Mouse (Mus musculus): ENCODE results near the gene Mrpl4.

The Mrpl4 gene

GRCm38 (mm10) chr9:21002627-21003551 lies at the start of gene Mrpl4:
Mrpl4 (plus strand) TSS chr9:21002738.
- DNase-seq = peak; percentile 89

GRCm38 (mm10) chr9:20956989-20957388 lies 45.5 kb upstream of the Mrpl4 start:
- no peak for DNase-seq

DNA sequence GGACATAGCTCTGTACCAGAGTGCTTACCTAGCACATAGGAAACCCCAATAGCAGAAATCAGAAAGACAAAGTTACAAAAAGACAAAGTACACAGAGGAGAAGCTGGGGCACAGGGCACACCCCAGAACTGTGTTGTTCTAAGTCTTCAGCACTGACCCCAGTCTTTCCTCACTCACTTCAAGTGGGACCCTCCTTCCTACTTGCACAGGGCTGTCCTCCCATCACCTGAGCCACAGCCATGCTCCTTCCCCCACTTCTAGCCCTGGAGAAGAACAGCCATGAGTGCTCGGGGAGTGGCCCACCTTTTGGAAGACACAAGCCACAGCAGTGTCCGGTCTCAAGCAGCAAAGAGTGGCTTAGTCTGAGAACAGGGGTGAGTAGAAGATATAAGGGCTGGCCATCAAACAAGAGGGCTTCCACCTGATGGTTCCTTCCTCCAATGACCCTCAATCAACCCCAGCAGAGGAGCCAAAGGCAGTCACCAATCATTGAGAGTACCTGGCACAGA lies 43.1 kb upstream of the Mrpl4 start, which contains the start of gene Dnmt1:
TSS of gene Dnmt1 (minus strand) at position 459 of the 509 bp plus-strand sequence.
- no peak for DNase-seq

DNA sequence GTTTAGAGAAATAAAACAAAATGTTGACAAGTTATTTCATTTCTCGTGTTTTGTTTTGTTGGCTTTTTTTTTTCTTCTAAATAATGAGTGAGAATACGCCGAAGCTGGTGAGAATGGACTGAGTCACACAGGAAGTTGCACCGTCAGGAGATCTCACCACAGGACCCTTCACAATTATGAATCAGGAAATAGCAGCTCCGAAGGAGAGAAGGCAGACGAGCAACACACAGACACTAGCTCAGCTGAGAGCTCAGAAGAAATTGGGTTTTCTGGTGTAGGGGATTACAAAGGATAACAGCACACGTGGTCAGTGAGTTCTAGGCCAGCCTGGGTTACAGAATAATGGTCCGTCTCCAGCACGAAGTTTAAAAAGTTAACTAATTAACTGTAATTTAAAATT lies 41.0 kb upstream of the Mrpl4 start:
- no peak for DNase-seq

GRCm38 (mm10) chr9:20965606-20966005 lies 36.9 kb upstream of the Mrpl4 start:
- no peak for DNase-seq

GRCm38 (mm10) chr9:20966008-20966407 lies 36.5 kb upstream of the Mrpl4 start:
- no peak for DNase-seq

DNA sequence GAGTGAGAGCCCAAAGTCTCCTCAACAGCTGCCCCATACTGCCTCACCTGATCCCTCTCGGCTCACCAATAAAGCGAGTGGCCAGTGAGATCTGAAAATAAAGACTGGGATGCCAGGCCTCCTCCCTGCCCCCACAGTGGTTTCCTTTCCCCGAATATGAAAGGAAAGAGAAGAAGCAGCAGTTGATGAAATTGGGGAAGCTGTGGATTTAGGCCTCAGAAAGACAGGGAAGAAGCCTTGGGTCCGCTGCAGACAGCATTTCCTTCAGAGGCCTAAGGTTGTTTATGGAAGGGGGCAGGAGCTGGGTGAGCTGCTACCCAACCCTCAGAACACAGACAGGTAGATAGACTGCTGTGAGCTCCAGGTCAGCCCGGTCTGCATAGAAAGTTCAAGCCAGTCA lies 35.8 kb upstream of the Mrpl4 start:
- DNase-seq = no peak

DNA sequence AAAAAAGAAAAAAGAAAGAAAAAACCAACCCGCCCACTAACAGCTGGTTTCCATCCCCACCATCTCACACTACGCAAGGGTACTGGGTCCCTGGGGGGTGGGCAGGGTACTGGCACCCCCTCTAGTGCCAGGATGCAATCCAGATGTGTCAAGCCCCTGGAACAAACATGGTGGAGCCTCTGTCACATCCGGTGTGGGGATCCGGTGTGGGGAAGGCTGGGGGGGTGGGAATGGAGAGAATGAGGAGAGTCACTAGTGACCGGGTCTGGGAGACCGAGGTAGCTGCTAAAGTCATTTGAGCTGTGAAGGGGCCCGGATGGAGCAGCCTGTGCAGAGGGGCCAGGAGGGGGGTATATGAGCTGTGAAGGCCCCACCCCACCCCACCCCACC lies 30.8 kb upstream of the Mrpl4 start:
- DNase-seq = no peak

- peak; percentile 39 for DNase-seq
Measured at GRCm38 (mm10) chr9:20972141-20972992, 30.2 kb upstream of the Mrpl4 start.

DNA sequence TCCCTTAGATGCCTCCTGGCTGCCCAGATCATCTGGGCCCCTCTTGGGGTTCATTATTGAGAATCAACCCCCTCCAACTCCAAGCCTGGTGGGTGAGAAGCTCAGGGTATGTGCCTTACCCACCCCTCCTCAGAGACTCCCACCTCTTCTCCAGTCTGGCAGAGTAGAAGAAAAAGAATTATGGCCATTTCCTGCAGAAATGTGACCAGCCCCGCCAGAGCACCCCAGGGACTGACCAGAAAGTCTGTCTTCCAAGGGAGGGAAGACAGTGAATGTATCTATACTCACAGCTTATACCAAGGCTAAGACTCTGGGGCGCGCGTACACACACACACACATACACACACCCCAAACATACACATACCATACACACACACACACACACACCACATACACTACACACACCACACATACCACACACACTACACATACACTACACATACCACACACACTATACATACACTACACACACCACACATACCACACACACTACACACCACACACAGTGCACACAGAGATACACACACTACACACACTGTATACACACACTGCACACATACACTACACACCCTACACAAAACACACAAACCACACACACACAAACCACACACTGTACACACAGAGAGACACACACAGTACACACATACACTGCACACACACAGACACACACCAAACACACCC lies 29.4 kb upstream of the Mrpl4 start:
- DNase-seq = no peak

- no peak for DNase-seq
Measured at GRCm38 (mm10) chr9:20973682-20974075, 28.9 kb upstream of the Mrpl4 start.

DNA sequence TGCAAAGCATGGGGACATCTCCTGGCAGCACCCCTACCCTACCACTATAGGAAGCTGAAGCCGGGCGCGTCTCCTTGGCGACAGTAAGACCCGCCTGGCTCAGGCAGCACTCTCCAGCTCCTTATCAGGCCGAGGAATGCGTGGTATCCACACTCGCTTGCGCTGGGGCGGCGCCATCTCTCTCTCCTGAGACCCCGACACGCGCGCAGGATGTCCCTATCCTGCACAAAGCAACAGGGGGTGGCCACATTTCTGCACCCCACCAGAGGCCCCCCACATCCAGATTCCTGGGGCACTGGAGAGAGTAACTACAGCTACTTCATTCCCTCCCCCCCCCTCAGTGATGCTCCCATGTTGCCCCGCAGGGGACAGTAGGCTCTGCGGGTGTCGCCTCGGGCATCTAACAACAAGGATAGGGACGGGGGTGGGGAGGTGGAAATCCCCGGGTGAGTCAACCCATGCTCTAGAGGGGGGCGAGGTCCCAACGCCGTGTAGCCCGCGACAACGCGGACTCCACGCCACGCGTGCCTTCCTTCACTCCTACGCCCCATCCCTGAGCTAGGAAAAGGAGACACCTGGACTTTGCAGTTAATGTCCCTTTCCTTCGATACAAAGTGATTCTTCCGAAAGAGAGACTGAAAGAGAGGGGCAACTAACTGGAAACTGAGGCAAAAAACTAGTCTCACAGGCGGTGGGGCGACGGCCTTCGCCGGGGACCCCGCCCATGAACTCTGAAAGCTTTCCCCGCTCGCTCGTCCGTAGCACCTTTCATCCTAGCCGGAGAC lies 26.9 kb upstream of the Mrpl4 start:
- DNase-seq = no peak

GRCm38 (mm10) chr9:20976216-20976960 lies 26.1 kb upstream of the Mrpl4 start, which contains the start of gene S1pr2:
S1pr2 (minus strand) TSS chr9:20976781.
- DNase-seq = peak; percentile 80

DNA sequence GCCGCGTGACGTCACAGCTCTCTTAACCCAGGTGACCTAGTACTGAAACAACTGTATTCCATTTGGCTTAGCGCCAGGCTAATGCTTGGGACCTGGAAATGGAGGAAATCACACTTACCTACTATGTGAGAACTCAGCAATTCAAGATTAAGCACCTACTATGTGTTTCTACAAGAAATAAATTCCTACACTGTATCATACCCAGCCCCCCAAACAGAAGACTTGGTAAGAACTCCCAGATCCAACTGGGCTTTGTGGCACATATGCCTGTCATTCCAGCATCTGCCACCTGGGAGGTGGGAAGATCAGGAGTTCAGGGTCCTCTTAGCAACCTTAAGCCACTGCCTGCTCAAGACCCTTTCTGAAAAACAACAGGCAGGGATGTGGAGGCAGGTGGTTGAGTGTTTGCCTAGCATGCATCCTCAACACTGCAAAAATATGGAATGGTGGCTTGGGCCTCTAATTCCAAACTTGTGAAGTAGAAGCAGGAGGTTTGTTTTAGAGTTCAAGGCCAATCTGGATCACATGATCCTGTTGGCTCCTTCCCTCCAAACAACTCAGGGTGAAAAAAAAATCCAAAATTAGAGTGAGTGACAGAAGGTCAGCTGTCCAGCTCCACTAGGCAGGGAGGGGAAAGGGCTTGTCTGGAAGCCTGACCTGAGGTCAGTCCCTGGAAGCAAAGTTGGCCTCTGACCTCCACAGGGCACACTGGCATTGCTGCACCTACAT lies 25.4 kb upstream of the Mrpl4 start:
- DNase-seq = no peak

DNA sequence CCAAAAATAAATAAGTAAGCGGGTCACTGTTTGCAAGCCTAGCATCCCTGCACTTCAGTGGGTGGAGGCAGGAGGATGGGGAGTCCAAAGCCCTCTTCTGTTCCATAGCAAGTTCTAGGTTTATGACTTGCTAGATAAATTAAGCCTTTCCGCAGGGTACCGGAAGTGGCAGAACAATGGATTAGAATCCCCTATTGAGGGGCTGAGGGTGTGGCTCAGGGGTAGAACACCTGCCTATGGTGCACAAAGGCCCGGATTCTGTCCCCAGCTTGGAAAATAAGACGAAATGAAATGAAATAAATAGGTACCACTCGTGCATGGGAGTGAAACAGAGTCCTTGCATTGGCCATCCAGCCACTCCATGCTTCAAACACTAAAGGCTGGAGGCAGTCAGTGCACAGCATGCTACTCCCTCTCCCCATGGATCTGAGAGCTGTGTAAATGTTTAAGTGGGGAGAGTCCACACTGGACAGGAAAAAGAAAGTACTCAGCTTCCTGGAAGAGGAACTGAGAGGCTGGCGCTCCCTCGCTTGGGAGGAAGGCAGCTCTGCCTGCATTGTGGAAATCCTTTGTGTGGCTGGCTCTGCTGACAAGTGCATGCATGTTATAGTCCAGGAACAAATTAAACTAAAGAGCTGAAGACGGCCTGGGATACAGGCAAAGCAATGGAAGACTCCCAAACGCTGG lies 24.0 kb upstream of the Mrpl4 start:
- no peak for DNase-seq

GRCm38 (mm10) chr9:20979181-20979580 lies 23.4 kb upstream of the Mrpl4 start:
- DNase-seq = no peak

GRCm38 (mm10) chr9:20979769-20980168 lies 22.8 kb upstream of the Mrpl4 start:
- no peak for DNase-seq

DNA sequence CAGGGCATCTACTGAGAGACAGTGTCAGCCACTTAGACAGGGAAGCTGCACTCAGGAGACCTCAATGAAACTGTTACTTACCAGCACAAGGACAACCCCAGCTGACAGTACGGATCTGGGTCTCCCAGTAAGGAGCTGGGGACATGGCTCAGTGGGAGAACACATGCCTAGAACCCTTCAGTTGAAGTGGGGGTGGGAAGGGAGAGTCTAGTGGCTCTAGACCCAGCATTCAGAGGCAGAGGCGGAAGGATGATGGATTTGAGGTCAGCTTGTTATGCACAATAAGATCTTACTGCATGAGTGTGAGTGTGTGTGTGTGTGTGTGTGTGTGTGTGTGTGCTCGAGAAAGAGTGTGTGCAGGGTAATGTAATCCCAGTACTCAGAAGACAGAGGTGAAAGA lies 20.4 kb upstream of the Mrpl4 start:
- no peak for DNase-seq

DNA sequence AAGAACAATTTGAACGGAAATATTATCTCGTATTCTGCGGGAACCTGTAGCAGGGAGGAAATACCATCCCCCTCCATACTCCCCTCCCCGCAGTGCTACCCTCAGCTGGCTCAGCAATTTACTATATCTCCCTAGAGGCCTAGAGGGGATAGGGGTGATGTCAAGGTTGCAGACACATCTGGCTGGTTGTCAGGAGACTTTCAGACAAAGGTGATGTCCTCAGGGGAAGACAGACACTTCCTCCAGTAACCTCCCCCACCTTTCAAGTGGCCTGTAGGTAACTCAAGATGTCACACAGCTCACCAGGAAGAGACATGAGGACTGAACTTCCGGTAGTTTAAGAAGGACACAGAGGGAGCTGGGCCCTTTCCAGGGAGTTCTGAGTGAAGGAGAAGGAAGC lies 19.4 kb upstream of the Mrpl4 start:
- no peak for DNase-seq

Measured in kidney, adult 18-20 months (tissue).